Mouse (Mus musculus) myocyte (in vitro differentiated cells): ENCODE results near the gene Osbpl11. TPM values are rescaled to one million over a fixed set of nuclear protein-coding genes. Genes with fewer than 3 reads are reported as not detected.

ENCODE experiments used
- H3K27me3 ChIP-seq: one replicate; pipeline ENCODE4 v1.6.1; 2011; ENCODE audit not compliant: control insufficient read depth, insufficient read depth, insufficient read length
- H3K36me3 ChIP-seq: one replicate; pipeline ENCODE4 v1.6.1; 2011; ENCODE audit not compliant: control insufficient read depth, insufficient read depth
- H3K4me2 ChIP-seq: one replicate; pipeline ENCODE4 v1.6.1; 2011; ENCODE audit warnings: low read depth, control low read depth
- H3K4me3 ChIP-seq: one replicate; pipeline ENCODE4 v1.5.1; 2011; ENCODE audit warnings: mild to moderate bottlenecking, control low read depth, moderate library complexity
- H3K79me2 ChIP-seq: one replicate; pipeline ENCODE4 v1.6.1; 2011; ENCODE audit not compliant: control insufficient read depth, insufficient read depth
- H3ac ChIP-seq: one replicate; pipeline ENCODE4 v1.6.1; 2011; ENCODE audit not compliant: control insufficient read depth, insufficient read length
- CEBPB ChIP-seq: IDR thresholded peaks from 2 replicates; pipeline ENCODE4 v1.6.1; 2011; ENCODE audit warnings: mild to moderate bottlenecking, moderate library complexity; ENCODE audit not compliant: poor library complexity, insufficient read depth, severe bottlenecking
- E2F4 ChIP-seq: IDR thresholded peaks from one replicate; pipeline ENCODE4 v1.6.1; 2011; ENCODE audit warnings: mild to moderate bottlenecking, control low read depth, moderate library complexity; ENCODE audit not compliant: insufficient read depth
- MAX ChIP-seq: IDR thresholded peaks from one replicate; pipeline ENCODE4 v1.6.1; 2011; ENCODE audit warnings: low read depth, mild to moderate bottlenecking, control low read depth
- MYOD1 ChIP-seq, 3 experiments: IDR thresholded peaks; one replicate each; pipeline ENCODE4 v1.6.1; 2011; ENCODE audit warnings: control low read depth in 2 of 3, low read depth in 2 of 3, mild to moderate bottlenecking in 2 of 3, moderate library complexity in 1 of 3; ENCODE audit not compliant: insufficient read length in 2 of 3, control insufficient read depth in 1 of 3
- MYOG ChIP-seq, 3 experiments: IDR thresholded peaks; one replicate each; pipeline ENCODE4 v1.6.1; 2011; ENCODE audit warnings: control low read depth in 2 of 3, low read depth in 2 of 3, mild to moderate bottlenecking in 2 of 3; ENCODE audit not compliant: insufficient read length in 2 of 3, control insufficient read depth in 1 of 3, insufficient read depth in 1 of 3
- POLR2A ChIP-seq: IDR thresholded peaks from one replicate; pipeline ENCODE4 v1.6.1; 2011; ENCODE audit warnings: low read depth, mild to moderate bottlenecking, control low read depth, moderate library complexity; ENCODE audit not compliant: insufficient read length
- POLR2AphosphoS2 ChIP-seq: IDR thresholded peaks from one replicate; pipeline ENCODE4 v1.6.1; 2011; ENCODE audit warnings: low read depth, control low read depth; ENCODE audit not compliant: insufficient read length
- REST ChIP-seq: IDR thresholded peaks from one replicate; pipeline ENCODE4 v1.6.1; 2011; ENCODE audit warnings: mild to moderate bottlenecking, control low read depth, moderate library complexity; ENCODE audit not compliant: insufficient read depth, insufficient read length
- SRF ChIP-seq: IDR thresholded peaks from one replicate; pipeline ENCODE4 v1.6.1; 2011; ENCODE audit warnings: low read depth; ENCODE audit not compliant: control insufficient read depth, insufficient read length
- TCF12 ChIP-seq: IDR thresholded peaks from one replicate; pipeline ENCODE4 v1.6.1; 2011; ENCODE audit warnings: mild to moderate bottlenecking, control low read depth; ENCODE audit not compliant: poor library complexity, insufficient read depth, severe bottlenecking
- TCF3 ChIP-seq: IDR thresholded peaks from one replicate; pipeline ENCODE4 v1.6.1; 2011; ENCODE audit warnings: low read depth, control low read depth; ENCODE audit not compliant: insufficient read length
- USF1 ChIP-seq: IDR thresholded peaks from one replicate; pipeline ENCODE4 v1.6.1; 2011; ENCODE audit warnings: low read depth, mild to moderate bottlenecking, control low read depth, moderate library complexity
- polyA plus RNA-seq: library from polyadenylated mRNA; unstranded; fragments of >200 nt; fragmentation: generic; extraction: Trizol; gene quantifications from one replicate; pipeline ENCODE4 v1.2.1, GENCODE M21; 2012; ENCODE audit warnings: missing spikeins

The Osbpl11 gene
- polyA plus RNA-seq, 1 experiment, result 8.5 TPM

DNA sequence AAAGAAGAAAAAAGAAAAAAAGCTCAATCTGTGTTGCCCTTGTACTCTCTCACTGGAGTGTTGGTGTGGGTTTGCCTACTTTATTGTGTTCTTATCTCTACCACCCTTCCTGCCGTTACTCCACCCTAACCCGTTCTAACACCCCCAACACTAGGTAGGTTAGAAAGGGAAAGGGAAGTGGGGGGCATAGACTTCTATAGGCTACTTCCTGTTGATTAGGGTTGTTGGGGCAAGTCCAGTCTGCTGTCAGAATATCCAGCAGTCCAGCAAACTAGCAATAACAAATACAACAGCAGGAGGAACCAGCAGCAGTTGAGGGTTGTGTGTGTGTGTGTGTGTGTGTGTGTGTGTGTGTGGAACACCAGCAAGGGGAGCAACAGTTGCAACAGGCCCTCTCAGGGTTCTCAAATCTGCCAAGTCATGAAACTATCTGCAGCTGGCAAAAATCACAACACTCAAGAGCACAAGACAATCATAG, 76.8 kb downstream of the Osbpl11 start:
- Histone ChIP-seq H3ac (no peak overlapping the region), H3K4me2 (no peak overlapping the region), H3K4me3 (no peak overlapping the region), H3K27me3 (no peaks in the 10 kb centered on the region), H3K79me2 (peaks cover 55% of the 10 kb centered on the region), H3K36me3 (peaks cover 21% of the 10 kb centered on the region)
- no peak for TF ChIP-seq MYOD1 (IDR thresholded peaks at IDR 0.05; ENCODE audit: control insufficient read depth in 1 of 3, insufficient read length in 2 of 3, low read depth in 2 of 3)
- TF ChIP-seq MAX, result no peak
- no peak for TF ChIP-seq CEBPB
- no peak for TF ChIP-seq TCF3
- no peak for TF ChIP-seq POLR2AphosphoS2

DNA sequence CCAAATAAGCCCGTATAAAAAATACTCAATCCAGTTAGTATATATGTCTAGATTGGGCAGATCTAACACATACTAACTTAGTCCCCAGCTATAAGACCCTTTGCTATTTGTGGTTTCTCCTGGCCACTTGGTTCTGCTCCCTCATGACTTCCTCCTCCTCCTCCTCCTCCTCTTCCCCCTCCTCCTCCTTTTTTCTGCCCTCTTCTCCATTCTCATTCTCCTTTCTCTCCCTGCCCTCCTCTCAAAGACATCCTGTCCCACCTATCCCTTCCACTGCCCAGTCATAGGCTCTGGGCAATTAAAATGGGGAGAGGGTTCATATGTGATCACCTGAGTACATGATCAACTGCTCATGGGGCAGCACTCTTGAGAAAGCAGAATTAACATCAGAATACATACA, 77.2 kb downstream of the Osbpl11 start:
- H3ac ChIP-seq, result no peak overlapping the region
- H3K36me3 ChIP-seq, result peaks cover 21% of the 10 kb centered on the region
- H3K4me3 ChIP-seq, result no peak overlapping the region
- no peaks in the 10 kb centered on the region for H3K27me3 ChIP-seq
- H3K79me2 ChIP-seq, result peaks cover 50% of the 10 kb centered on the region
- H3K4me2 ChIP-seq, result no peak overlapping the region
- TF ChIP-seq POLR2A (no peak), USF1 (no peak), TCF12 (no peak), TCF3 (no peak), SRF (no peak), CEBPB (no peak), POLR2AphosphoS2 (no peak), REST (no peak), MAX (no peak), MYOD1 (IDR thresholded peaks at IDR 0.05; ENCODE audit: control insufficient read depth in 1 of 3, insufficient read length in 2 of 3, low read depth in 2 of 3) (no peak), E2F4 (no peak), MYOG (IDR thresholded peaks at IDR 0.05; ENCODE audit: control insufficient read depth in 1 of 3, insufficient read depth in 1 of 3, insufficient read length in 2 of 3, low read depth in 2 of 3) (no peak)

DNA sequence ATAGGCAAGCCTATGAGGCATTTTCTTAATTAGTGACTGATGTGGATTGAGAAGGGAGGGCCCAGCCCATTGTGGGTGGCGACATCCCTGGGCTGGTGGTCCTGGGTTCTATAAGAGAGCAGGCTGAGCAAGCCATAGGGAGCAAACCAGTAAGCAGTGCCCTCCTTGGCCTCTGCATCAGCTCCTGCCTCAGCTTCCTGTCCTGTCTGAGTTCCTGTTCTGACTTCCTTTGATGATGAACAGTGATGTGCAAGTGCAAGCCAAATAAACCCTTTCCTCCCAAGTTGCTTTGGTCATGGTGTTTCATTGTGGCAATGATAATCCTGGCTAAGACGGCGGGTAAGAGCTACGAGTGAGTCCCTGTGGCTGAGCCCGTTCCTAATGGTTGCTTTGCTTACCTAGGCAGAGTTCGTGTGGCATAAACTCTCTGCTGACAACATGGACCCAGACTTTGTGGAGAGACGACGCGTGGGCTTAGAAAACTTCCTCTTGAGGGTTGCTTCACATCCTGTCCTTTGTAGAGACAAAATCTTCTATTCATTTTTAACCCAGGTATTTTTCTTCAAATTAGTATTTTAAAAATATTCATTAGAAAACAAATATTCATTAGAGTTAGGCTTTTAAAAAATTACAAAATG, 82.9 kb downstream of the Osbpl11 start:
- no peaks in the 10 kb centered on the region for H3K27me3 ChIP-seq
- H3K36me3 ChIP-seq, result peaks cover 43% of the 10 kb centered on the region
- TF ChIP-seq POLR2A (no peak), TCF3 (no peak), MYOD1 (IDR thresholded peaks at IDR 0.05; ENCODE audit: control insufficient read depth in 1 of 3, insufficient read length in 2 of 3, low read depth in 2 of 3) (no peak), SRF (no peak), REST (no peak), E2F4 (no peak), CEBPB (no peak), USF1 (no peak), MAX (no peak), MYOG (IDR thresholded peaks at IDR 0.05; ENCODE audit: control insufficient read depth in 1 of 3, insufficient read depth in 1 of 3, insufficient read length in 2 of 3, low read depth in 2 of 3) (no peak), TCF12 (no peak), POLR2AphosphoS2 (no peak)
- H3K4me2 ChIP-seq, result no peak overlapping the region
- peaks cover 8% of the 10 kb centered on the region for H3K79me2 ChIP-seq
- no peak overlapping the region for H3ac ChIP-seq
- H3K4me3 ChIP-seq, result no peak overlapping the region

DNA sequence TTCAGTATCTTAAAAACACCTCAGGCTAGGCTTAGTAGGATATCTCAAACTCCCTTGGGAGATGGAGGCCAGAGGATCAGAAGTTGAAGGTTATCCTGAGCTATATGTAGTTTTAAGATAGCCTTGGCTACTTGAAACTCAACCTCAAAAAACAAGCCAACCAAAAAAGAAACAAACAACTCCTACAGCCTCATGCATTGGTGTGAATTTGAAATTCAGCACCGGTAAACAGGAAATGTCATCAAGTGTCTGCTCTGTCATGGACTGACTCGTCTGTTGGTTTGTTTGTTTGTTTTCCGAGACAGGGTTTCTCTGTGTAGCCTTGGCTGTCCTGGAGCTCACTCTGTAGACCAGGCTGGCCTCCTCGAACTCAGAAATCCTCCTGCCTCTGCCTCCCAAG, 87.0 kb downstream of the Osbpl11 start:
- TF ChIP-seq POLR2AphosphoS2 (no peak), USF1 (no peak), TCF3 (no peak), TCF12 (no peak), REST (no peak), MYOD1 (IDR thresholded peaks at IDR 0.05; ENCODE audit: control insufficient read depth in 1 of 3, insufficient read length in 2 of 3, low read depth in 2 of 3) (no peak), MAX (no peak), E2F4 (no peak), POLR2A (no peak), MYOG (IDR thresholded peaks at IDR 0.05; ENCODE audit: control insufficient read depth in 1 of 3, insufficient read depth in 1 of 3, insufficient read length in 2 of 3, low read depth in 2 of 3) (no peak), SRF (no peak), CEBPB (no peak)
- Histone ChIP-seq H3K79me2 (no peaks in the 10 kb centered on the region), H3K36me3 (peaks cover 27% of the 10 kb centered on the region), H3ac (no peak overlapping the region), H3K4me3 (no peak overlapping the region), H3K27me3 (no peaks in the 10 kb centered on the region), H3K4me2 (no peak overlapping the region)

DNA sequence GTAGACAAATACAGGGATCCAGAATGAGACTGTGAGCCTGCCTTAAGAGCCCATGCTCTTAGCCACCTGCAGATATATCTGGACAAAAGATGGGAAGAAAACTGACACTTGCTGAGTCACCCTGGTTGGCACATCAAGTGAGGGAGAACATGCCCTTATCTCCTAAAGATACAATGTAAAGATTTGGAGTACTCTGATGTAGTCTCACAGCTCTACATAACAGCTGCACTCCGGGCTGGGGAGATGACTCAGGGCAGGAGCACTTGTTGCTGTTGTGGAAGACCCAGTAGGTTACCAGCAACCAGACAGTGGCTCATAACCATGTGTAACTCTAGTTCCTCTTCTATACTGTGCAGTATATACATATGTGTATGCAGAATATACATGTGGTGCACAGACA, 98.2 kb downstream of the Osbpl11 start:
- no peak overlapping the region for H3K4me3 ChIP-seq
- no peaks in the 10 kb centered on the region for H3K27me3 ChIP-seq
- H3K79me2 ChIP-seq, result no peaks in the 10 kb centered on the region
- peaks cover 55% of the 10 kb centered on the region for H3K36me3 ChIP-seq
- TF ChIP-seq SRF, result no peak
- no peak for TF ChIP-seq E2F4
- peak; percentile 37 for TF ChIP-seq TCF12
- peak; percentile 22 to 79 (median 51) for TF ChIP-seq MYOD1 (IDR thresholded peaks at IDR 0.05; ENCODE audit: control insufficient read depth in 1 of 3, insufficient read length in 2 of 3, low read depth in 2 of 3)
- TF ChIP-seq TCF3, result no peak
- TF ChIP-seq MYOG (IDR thresholded peaks at IDR 0.05; ENCODE audit: control insufficient read depth in 1 of 3, insufficient read depth in 1 of 3, insufficient read length in 2 of 3, low read depth in 2 of 3), result peak in 2 of 3 experiments; percentile 65 to 67
- H3ac ChIP-seq, result no peak overlapping the region
- H3K4me2 ChIP-seq, result no peak overlapping the region
